Mouse (Mus musculus) midbrain, embryonic 16.5 days (tissue): ENCODE results near the gene Mcu. TPM values are rescaled to one million over a fixed set of nuclear protein-coding genes. Genes with fewer than 3 reads are reported as not detected.
A peak's percentile ranks its signal among the peaks of the same experiment; 100 is the strongest.

Experiments
- ATAC-seq: fragments of 200-750 bp; cut with Nextera tagmentation; 2 replicates; pipeline ENCODE4 v1.8.0; 2017; ENCODE audit warnings: moderate TSS enrichment
- H3K27ac ChIP-seq: fragments of 300-500 bp; sonication (generic); 2 replicates; pipeline ENCODE4 v1.5.1; 2014; ENCODE audit warnings: mild to moderate bottlenecking, low read length, mixed read lengths
- H3K27me3 ChIP-seq: fragments of 300-500 bp; sonication (generic); 2 replicates; pipeline ENCODE4 v1.6.1; 2014; ENCODE audit warnings: low read depth, low read length, mixed read lengths; ENCODE audit not compliant: control insufficient read depth, insufficient read depth
- H3K36me3 ChIP-seq: fragments of 300-500 bp; sonication (generic); 2 replicates; pipeline ENCODE4 v1.6.1; 2014; ENCODE audit warnings: mild to moderate bottlenecking, low read length, moderate library complexity, mixed read lengths; ENCODE audit not compliant: control insufficient read depth, insufficient read depth
- H3K4me1 ChIP-seq: fragments of 300-500 bp; sonication (generic); 2 replicates; pipeline ENCODE4 v1.6.1; 2014; ENCODE audit warnings: mild to moderate bottlenecking, low read length, mixed read lengths; ENCODE audit not compliant: control insufficient read depth, insufficient read depth
- H3K4me2 ChIP-seq: fragments of 300-500 bp; sonication (generic); 2 replicates; pipeline ENCODE4 v1.6.1; 2014; ENCODE audit warnings: mild to moderate bottlenecking, low read length, mixed read lengths
- H3K4me3 ChIP-seq: fragments of 300-500 bp; sonication (generic); 2 replicates; pipeline ENCODE4 v1.5.1; 2014; ENCODE audit warnings: low read depth, mild to moderate bottlenecking, low read length, moderate library complexity, mixed read lengths
- H3K9ac ChIP-seq: fragments of 300-500 bp; sonication (generic); 2 replicates; pipeline ENCODE4 v1.6.1; 2014; ENCODE audit warnings: low read depth, low read length, mixed read lengths
- H3K9me3 ChIP-seq: fragments of 300-500 bp; sonication (generic); replicated peaks from 2 replicates; pipeline ENCODE4 v1.6.1; 2014; ENCODE audit warnings: mild to moderate bottlenecking, low read length, mixed read lengths; ENCODE audit not compliant: control insufficient read depth, poor library complexity, severe bottlenecking
- WGBS: fragments of 180-500 bp; shearing (Covaris S2); extraction: QIAGEN DNeasy Blood & Tissue Kit; methylation state at CpG from one replicate; pipeline ENCODE4 v1.1.7; 2014; 5-methylcytosine and 5-hydroxymethylcytosine counted together
- polyA plus RNA-seq: library from polyadenylated mRNA; unstranded; fragments of >200 nt; fragmentation: Nextera tagmentation; extraction: Ambion mirVana; gene quantifications from 2 replicates; pipeline ENCODE4 v1.2.1, GENCODE M21; 2015

The Mcu gene
- polyA plus RNA-seq, 1 experiment from 2014 or later = 36.4 TPM

DNA sequence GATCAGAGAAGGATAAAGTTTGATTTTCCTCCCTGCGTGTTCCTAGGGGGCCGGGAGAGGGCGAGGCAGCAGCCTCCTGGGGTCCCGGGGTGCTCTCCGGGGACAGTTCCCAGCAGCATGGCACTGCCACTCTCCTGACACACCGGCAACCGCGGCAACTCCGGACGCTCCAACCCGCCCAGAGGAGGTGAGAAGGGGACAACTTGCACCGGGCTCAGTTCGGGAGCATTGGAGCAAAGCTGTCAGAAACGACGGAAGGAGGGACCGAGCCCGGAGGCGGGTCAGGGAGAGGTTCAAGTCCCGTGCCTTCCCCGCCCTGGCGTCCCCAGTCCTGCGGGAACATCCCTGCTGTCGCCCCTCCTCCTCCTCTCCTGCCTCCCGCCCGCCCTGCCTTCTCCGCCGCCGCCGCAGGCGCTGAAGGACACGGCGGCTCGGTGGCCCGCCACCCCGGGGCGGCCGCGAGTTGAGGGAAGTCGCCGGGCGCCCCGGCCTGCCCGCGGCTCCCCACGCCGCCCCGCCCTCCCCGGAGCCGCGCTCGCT is 441 bp downstream of the Mcu start, which contains the start of gene Gm10322:
Gm10322 (plus strand) TSS at position 83 of the 540 bp plus-strand sequence.
- Histone ChIP-seq H3K27me3 (no peaks in the 10 kb centered on the region), H3K9me3 (no peaks in the 10 kb centered on the region), H3K4me2 (peak within 1 kb of the TSS; percentile 88), H3K27ac (peak within 1 kb of the TSS; percentile 90), H3K4me3 (peak within 1 kb of the TSS; percentile 92), H3K4me1 (peaks cover 24% of the 10 kb centered on the region), H3K9ac (peak within 1 kb of the TSS; percentile 90), H3K36me3 (no peaks in the 10 kb centered on the region)
- peak; percentile 81 for ATAC-seq
- under 1% methylated on average over 31 of the region's 51 CpGs for WGBS

GRCm38 (mm10) chr10:59615411-59615810 is 1.1 kb downstream of the Mcu start:
- ATAC-seq = peak; percentile 0; the same call in 1 of the 2 replicates

DNA sequence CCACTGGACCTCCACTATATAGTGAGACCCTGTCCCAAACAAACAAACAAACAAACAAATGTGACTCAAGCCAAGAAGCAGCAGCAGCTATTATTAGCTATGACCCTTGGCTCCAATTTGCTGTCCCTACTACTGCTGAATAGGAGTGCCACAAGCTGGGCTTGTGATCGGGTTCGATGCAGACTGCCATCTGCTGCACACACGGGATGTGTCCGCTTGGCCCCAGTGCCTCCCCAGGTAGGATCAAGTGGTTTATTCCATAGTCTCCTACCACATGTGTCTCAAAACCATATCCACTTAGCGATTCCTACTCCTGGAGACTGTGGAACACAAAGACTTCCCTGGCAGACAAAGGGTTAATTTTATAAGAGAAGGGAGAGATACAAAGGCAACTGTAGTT is 2.4 kb downstream of the Mcu start:
- Histone ChIP-seq H3K27me3 (no peaks in the 10 kb centered on the region), H3K4me2 (peak overlapping the region; percentile 88), H3K27ac (no peak overlapping the region), H3K4me1 (peaks cover 24% of the 10 kb centered on the region), H3K9me3 (no peaks in the 10 kb centered on the region), H3K4me3 (no peak overlapping the region), H3K36me3 (no peaks in the 10 kb centered on the region), H3K9ac (no peak overlapping the region)
- 75% methylated on average over 5 of the region's 5 CpGs for WGBS
- no peak for ATAC-seq

More at GRCm38 (mm10) chr10:59615411-59615810, 1.1 kb downstream of the Mcu start:
- Histone ChIP-seq H3K4me1 (peaks cover 24% of the 10 kb centered on the region), H3K9me3 (no peaks in the 10 kb centered on the region), H3K4me2 (peak overlapping the region; percentile 88), H3K27ac (no peak overlapping the region), H3K27me3 (no peaks in the 10 kb centered on the region), H3K4me3 (peak overlapping the region; percentile 92), H3K36me3 (no peaks in the 10 kb centered on the region), H3K9ac (peak overlapping the region; percentile 90)
- WGBS = 32% methylated on average over 5 of the region's 5 CpGs

DNA sequence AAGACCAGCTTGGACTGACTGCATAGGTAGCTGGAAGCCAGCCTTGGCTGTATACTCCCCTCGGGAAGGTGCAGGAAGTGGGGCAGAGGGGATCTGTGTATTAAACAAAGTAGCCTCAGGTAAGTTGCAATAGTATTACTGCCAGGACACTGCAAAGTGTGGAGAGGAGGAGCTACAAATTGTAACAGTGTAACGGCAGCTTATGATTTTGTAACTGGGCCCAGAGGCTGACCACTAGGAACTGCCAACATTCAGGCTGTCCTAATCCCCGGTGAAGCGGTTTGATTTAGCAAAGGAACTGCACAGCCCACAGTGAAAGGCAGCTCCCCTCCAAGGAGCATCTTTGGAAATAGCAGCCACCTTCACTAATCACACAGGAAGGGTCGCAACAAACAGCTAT is 3.2 kb downstream of the Mcu start:
- peaks cover 24% of the 10 kb centered on the region for H3K4me1 ChIP-seq
- H3K9me3 ChIP-seq = no peaks in the 10 kb centered on the region
- H3K27ac ChIP-seq = no peak overlapping the region
- H3K36me3 ChIP-seq = no peaks in the 10 kb centered on the region
- H3K4me3 ChIP-seq = no peak overlapping the region
- H3K9ac ChIP-seq = no peak overlapping the region
- no peak overlapping the region for H3K4me2 ChIP-seq
- H3K27me3 ChIP-seq = no peaks in the 10 kb centered on the region
- 64% methylated on average over 5 of the region's 5 CpGs for WGBS
- no peak for ATAC-seq

DNA sequence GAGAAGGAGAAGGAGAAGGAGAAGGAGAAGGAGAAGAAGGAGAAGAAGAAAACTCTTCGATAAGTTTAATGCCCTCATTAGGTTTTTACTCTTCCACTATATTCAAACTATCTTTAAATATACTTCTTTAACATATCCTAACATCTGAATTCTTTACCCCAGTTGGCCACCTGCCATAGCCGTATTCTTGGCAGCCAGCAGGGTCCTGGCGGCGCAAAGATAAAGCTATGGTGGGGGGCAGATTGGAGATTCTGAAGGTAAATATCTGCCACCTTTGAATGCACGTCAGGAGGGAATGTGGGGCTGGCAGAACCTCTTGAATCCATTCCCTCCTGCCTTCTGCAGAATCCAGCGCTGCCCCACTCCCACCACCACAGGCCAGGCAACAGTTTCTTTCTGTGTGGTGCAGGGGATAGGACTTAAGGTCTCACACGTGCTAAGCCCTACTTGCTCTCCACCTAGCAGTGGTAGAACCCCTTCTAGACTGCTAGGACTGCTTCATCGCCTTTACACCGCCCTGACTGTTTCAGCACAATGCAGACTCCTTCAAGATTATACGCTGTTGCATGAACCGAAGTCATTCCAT is 11.5 kb downstream of the Mcu start:
- H3K27me3 ChIP-seq = no peaks in the 10 kb centered on the region
- no peak overlapping the region for H3K9ac ChIP-seq
- H3K27ac ChIP-seq = no peak overlapping the region
- H3K4me3 ChIP-seq = no peak overlapping the region
- no peaks in the 10 kb centered on the region for H3K9me3 ChIP-seq
- ATAC-seq = no peak
- H3K4me1 ChIP-seq = peaks cover 4% of the 10 kb centered on the region; the same call in 1 of the 2 replicates
- H3K36me3 ChIP-seq = no peaks in the 10 kb centered on the region
- no peak overlapping the region for H3K4me2 ChIP-seq
- 84% methylated on average over 11 of the region's 11 CpGs for WGBS

- Histone ChIP-seq H3K4me1 (peaks cover 4% of the 10 kb centered on the region; the same call in 1 of the 2 replicates), H3K9me3 (no peaks in the 10 kb centered on the region), H3K27ac (no peak overlapping the region), H3K36me3 (no peaks in the 10 kb centered on the region), H3K4me2 (no peak overlapping the region), H3K27me3 (no peaks in the 10 kb centered on the region), H3K9ac (no peak overlapping the region), H3K4me3 (no peak overlapping the region)
- 60% methylated on average over 5 of the region's 5 CpGs for WGBS
- no peak for ATAC-seq
Observed at GRCm38 (mm10) chr10:59603843-59604242, 12.6 kb downstream of the Mcu start.

DNA sequence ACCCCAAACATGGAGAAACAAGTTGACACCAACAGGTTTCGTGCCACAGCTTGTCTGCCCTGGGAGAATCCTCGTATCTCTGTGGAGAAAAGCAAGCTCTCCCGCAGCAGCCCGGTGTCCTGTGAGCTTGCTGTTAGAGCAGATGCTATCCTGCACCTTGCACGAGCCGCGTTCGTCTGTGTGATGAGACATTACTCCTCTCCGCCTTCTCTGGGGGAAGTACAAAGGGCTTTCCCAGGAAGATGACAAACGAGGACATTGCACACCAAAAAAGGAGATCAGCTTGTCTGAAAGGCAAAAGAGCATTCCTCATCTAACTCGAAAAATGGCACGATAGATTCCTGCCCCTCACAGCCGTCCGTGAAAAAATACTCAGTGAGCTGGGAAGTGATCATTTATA is 13.6 kb downstream of the Mcu start:
- no peaks in the 10 kb centered on the region for H3K9me3 ChIP-seq
- H3K4me1 ChIP-seq = peaks cover 4% of the 10 kb centered on the region; the same call in 1 of the 2 replicates
- no peak overlapping the region for H3K9ac ChIP-seq
- no peaks in the 10 kb centered on the region for H3K36me3 ChIP-seq
- no peaks in the 10 kb centered on the region for H3K27me3 ChIP-seq
- no peak for ATAC-seq
- H3K4me3 ChIP-seq = no peak overlapping the region
- WGBS = 71% methylated on average over 14 of the region's 14 CpGs
- H3K27ac ChIP-seq = no peak overlapping the region
- no peak overlapping the region for H3K4me2 ChIP-seq

DNA sequence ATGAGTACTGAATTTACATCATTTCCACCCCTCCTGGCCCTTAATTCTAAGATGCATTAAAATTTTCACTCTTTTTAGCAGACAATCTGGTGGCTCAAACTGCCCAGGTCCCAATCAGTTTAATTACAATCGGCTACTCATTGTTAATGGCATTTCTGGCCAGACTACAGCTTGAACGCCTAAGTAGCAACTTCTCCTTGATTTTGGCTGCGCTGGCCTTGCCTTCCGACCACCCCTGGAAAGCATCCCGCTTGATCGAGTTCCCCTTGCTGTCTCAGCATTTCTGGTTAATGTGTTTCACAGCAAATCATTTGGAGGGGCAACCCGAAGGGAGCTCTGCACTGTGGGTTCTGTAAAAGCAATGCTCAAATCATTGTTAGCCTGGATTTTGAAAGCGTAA is 14.4 kb downstream of the Mcu start:
- no peak for ATAC-seq
- H3K27ac ChIP-seq = no peak overlapping the region
- WGBS = 70% methylated on average over 8 of the region's 8 CpGs

DNA sequence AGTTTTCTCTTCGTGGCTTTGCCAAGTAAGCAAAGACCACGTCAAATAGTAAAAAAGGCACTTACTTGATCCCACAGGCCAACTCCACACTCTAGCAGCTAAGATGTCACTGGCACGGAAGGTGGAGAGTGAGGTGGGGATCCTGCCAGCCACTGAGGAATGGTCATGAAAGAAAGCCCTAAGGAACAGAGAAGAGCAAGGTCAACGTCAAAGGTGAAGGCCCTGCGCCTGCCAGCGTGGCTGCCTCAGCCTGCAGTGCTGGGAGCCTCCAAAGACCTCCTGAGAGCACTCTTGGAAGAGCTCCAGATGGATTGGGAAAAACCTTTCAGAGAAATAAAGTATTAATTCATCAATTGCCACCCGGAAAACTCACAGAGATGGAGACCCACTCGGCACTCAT is 16.0 kb downstream of the Mcu start:
- no peak for ATAC-seq
- 85% methylated on average over 8 of the region's 8 CpGs for WGBS
- Histone ChIP-seq H3K9ac (no peak overlapping the region), H3K9me3 (no peaks in the 10 kb centered on the region), H3K36me3 (no peaks in the 10 kb centered on the region), H3K4me3 (no peak overlapping the region), H3K4me2 (no peak overlapping the region), H3K4me1 (peaks cover 4% of the 10 kb centered on the region; the same call in 1 of the 2 replicates), H3K27ac (no peak overlapping the region), H3K27me3 (no peaks in the 10 kb centered on the region)

More for the DNA sequence above, 14.4 kb downstream of the Mcu start:
- no peak overlapping the region for H3K9ac ChIP-seq
- H3K4me2 ChIP-seq = no peak overlapping the region
- H3K4me1 ChIP-seq = peaks cover 4% of the 10 kb centered on the region; the same call in 1 of the 2 replicates
- H3K27me3 ChIP-seq = no peaks in the 10 kb centered on the region
- H3K4me3 ChIP-seq = no peak overlapping the region
- no peaks in the 10 kb centered on the region for H3K9me3 ChIP-seq
- H3K36me3 ChIP-seq = no peaks in the 10 kb centered on the region
